Mouse (Mus musculus): ENCODE measurements at regions not wholly inside any gene's neighbourhood (a gene's known extent, or its start where the extent isn't known, plus 50 kb on each side); places are given as distances from the start of the nearest gene placed in this dataset.

DNA sequence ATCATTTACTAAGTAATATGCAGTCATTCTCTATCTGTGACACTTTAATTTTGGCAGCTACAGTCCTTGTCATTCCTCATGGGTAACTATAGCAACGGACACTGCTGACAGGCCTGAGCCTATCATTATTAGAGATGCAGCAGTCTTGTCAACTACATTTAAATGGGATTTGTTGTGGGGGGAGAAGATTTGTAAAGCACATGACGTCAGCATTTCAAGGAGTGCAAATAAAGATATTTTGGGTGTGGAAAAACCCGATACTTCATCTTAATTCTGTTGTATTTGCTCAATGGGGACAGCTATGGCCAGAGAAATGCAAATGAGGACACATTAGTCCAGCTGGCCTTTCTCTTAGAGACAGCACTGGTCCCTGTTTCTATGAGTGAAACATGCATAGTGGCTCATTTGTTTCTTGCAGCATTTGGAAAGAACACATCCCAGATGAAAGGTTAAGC is 55.5 kb upstream of the Kcne4 start:
- peaks cover 5% of the 10 kb centered on the region; the same call in 1 of the 2 replicates for H3K4me1 ChIP-seq (ENCODE audit: control insufficient read depth, insufficient read depth, low read length)
- no peak overlapping the region for H3K9ac ChIP-seq (ENCODE audit: low read length)
- H3K4me2 ChIP-seq, result no peak overlapping the region
- WGBS, result 36% methylated on average over 3 of the region's 3 CpGs
- H3K9me3 ChIP-seq (ENCODE audit: control insufficient read depth, low read length), result no peaks in the 10 kb centered on the region
- H3K27me3 ChIP-seq (ENCODE audit: control insufficient read depth, insufficient read depth, low read length), result no peaks in the 10 kb centered on the region
- H3K4me3 ChIP-seq (ENCODE audit: low read depth, low read length), result no peak overlapping the region
- peak; percentile 85 for DNase-seq (ENCODE audit: low spot score, missing footprints)
- no peak overlapping the region for H3K27ac ChIP-seq (ENCODE audit: low read depth, low read length)
- peak; percentile 90 for ATAC-seq (ENCODE audit: low FRiP score)
- H3K36me3 ChIP-seq (ENCODE audit: control insufficient read depth, insufficient read depth, low read length), result no peaks in the 10 kb centered on the region
